Mouse (Mus musculus) thymus, postnatal 0 days (tissue): Measurements from ENCODE around the gene Myo1e. TPM values are rescaled to one million over a fixed set of nuclear protein-coding genes. Genes with fewer than 3 reads are reported as not detected.

Experiments used
- DNase-seq: peaks from one replicate; pipeline ENCODE4 v3.0.0-alpha.2; 2015; ENCODE audit warnings: low spot score
- polyA plus RNA-seq: library from polyadenylated mRNA; unstranded; fragments of >200 nt; fragmentation: Nextera tagmentation; extraction: Ambion mirVana; gene quantifications from 2 replicates; pipeline ENCODE4 v1.2.1, GENCODE M21; 2015

The Myo1e gene
- polyA plus RNA-seq, 1 experiment from 2014 or later, result 5.5 TPM

DNA sequence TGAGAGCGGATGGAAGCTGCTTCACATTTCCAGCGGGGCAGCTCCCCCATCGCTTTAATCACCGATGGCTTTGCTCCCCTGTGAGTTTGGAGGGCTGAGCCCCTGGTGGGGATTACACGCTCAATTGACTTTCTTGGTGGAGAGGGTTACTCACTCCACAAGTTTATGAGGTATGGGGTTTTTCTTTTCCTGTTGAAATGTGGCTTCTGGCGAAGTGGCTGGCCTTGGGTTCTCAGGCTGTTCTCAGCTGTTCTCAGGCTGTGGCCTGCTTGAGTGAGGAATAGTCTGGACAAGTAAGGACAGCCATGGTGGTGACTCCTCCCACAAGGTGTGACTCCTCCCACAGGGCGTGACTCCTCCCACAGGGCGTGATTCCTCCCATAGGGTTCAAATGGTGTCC lies 149.1 kb downstream of the Myo1e start:
- DNase-seq, result no peak

DNA sequence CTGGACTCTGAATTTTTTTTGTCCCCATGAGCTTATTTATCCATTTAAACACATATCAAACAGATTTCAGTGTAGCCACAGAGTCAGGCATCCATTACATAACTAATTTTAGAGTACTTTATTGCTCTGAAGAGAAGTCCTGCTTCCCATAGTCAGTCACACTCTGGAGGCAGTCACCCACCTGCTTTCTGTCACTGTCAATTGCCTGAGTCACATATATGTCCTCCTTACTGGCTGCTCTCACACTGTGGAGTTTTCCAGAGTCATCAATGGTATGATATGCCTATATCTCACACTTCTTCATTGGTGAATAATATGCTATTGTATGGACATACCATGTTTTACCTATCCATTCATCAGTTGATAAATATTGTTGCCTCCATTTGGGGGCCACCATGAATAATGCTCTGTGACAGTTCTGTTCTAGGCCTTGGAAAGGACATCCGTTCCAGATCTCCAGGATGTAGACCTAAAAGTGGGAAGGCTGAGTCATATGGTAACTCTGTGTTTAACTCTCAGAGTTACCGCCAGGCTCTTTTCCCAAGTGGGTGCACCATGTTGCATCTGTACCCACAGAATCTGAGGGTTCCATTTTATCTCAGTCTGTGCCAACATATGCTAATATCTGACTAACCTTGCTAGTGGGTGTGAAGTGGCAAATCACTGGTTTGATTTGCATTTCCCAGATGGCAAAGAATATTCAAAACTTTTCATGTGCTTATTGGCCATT lies 152.4 kb downstream of the Myo1e start:
- no peak for DNase-seq

GRCm38 (mm10) chr9:70364741-70365140 lies 157.6 kb downstream of the Myo1e start:
- DNase-seq, result no peak

- DNase-seq, result no peak
Observed at GRCm38 (mm10) chr9:70365915-70366314, 158.8 kb downstream of the Myo1e start.

- no peak for DNase-seq
Observed at GRCm38 (mm10) chr9:70366898-70367297, 159.7 kb downstream of the Myo1e start.

- DNase-seq, result no peak
Observed at GRCm38 (mm10) chr9:70371638-70372037, 164.5 kb downstream of the Myo1e start.

DNA sequence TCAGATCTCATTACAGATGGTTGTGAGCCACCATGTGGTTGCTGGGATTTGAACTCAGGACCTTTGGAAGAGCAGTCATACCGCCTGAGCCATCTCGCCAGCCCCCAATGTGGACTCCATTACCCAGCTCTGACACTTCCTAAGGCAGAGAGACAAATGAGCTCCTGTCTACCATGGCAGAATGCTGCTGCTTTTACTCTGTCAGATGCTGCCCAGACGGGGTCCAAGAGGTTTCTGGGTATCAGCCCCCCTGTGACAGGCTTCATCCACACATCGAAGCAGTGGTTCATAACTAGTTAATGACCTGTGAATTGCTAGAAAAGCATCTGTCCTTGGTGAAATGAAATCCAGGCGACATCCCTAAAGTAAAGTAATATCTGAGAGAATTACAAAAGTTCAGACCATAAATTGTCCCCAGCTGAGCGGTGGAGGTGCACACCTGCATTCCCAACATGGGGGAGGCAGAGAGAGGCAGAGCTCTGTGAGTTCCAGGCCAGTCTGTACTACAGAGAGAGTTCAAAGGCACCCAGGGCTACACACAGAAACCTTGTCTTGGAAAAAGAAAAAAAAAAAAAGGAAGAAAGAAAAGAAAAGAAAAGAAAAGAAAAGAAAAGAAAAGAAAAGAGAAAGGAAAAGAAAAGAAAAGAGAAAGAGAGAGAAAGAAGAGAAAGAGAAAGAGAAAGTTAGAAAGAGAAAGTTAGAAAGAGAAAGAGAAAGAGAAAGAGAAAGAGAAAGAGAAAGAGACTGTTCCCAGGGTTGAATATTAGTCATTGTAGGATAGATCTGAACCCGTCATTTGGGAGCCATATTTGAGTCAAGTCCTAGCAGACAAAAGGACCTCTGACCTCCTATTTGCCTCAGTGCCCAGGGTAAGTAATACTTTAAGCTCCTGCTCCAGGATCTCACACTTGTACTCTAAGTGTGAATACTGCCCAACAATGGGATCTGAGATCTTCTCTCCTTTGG lies 172.6 kb downstream of the Myo1e start:
- DNase-seq, result no peak

DNA sequence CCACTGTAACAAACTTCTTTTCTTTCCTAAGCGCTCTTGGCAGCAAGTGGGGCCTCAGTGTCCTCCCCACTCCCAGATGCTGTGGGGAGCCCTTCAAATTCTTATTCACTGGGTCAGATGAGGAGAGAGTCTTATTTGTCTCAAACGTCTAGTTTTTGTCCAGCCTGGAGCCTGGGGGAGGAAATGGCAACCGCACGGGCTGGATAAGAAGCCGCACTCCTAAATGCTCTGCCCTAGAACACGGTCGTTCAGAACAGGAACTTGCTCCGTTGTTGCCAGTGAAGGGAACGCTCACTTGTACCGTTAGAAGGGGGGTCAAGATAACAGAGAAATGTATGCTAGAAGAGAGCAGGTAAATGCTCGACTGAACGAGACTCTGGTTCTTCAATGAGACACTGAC lies 174.9 kb downstream of the Myo1e start:
- no peak for DNase-seq

DNA sequence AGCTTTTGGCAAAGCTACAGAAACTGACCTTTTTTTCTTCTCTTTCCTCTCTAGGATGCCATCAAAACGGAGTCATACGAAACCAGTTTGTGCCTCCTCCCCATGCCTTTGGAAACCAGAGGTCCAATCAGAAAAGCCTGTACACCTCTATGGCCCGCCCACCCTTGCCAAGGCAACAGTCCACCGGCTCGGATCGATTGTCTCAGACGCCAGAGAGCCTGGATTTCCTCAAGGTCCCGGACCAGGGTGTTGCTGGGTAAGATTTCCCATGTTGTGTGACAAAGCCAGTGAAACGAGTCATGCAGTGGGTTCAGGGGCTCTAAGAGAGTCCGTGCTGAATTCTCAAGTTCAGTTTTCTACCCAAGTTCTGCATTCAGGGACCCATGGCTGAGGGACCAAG lies 176.6 kb downstream of the Myo1e start:
- no peak for DNase-seq

GRCm38 (mm10) chr9:70384494-70384893 lies 177.3 kb downstream of the Myo1e start:
- DNase-seq, result no peak

DNA sequence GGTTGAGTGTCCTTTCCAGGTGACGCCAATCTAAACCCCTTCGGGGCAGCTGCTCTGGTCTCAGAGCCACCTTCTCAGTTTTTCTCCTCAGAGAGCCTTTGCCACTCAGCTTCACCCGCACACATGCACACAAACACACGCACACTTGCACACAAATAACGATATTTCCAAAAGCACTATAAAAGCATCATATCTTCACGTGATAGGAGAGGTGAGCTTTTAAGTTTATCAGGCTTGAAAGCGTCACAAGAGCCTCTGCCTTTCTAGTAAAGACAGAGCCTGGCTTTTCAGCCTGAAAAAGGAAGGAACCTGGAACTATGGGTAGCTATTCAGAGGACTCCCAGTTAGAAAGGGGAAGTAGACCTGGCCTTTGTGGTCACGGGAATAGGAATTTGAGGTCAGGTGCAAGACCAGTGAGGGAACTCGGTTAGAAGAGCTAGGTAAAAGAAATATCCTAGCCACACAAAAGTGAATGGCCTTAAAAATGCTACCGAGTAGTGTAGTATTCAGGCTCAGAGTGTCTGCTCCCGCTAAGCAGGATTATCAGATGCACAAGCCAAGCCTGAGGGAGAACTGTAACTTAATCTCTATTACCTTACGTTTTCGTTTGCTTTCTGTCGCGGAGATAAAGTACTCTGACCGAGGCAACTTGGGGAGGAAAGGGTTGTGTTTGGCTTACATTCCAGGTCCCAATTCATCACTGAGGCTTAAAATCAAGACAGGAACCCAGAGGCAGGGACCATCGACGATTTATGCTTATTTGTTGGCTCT lies 178.0 kb downstream of the Myo1e start:
- DNase-seq, result no peak

DNA sequence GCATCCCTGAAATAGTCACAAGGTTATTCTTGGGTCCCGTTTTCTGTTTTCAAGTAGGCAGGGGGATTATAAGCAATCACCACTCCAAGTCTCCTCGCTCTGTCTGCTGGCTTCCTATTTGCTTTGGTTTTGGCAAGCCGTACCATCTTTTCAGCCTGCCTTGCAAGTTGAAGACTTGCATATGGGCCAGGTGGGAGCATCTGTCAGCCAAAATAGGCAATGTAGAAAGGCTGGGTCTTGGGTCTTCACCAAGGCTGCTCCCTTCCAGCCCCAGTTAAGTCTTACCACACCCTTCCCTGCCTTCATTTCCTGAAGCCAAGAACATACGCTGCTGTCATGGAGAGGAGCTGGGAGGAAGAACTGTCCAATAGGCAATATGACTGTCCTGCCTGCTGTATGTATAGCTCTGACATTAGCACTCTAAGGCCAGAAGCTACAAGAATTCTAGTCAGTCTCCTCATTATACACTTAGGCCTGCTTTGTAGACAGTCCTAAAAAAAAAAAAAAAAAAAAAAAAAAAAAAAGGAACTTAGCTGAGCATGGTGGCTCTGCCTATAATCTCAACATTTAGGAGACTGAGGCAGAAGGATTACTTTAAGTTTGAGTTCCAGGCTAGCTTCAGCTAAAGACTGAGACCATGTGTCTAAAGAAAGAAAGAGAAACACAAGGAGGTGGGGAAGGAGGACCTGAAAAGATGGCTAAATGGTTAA lies 180.4 kb downstream of the Myo1e start:
- DNase-seq, result no peak

GRCm38 (mm10) chr9:70389548-70389947 lies 182.4 kb downstream of the Myo1e start:
- no peak for DNase-seq

GRCm38 (mm10) chr9:70391042-70391441 lies 183.9 kb downstream of the Myo1e start:
- no peak for DNase-seq

GRCm38 (mm10) chr9:70391660-70392562 lies 184.8 kb downstream of the Myo1e start:
- no peak for DNase-seq

GRCm38 (mm10) chr9:70392563-70392907 lies 185.4 kb downstream of the Myo1e start:
- peak; percentile 33 for DNase-seq

GRCm38 (mm10) chr9:70395617-70396016 lies 188.5 kb downstream of the Myo1e start:
- DNase-seq, result peak; percentile 40

- no peak for DNase-seq
Observed at GRCm38 (mm10) chr9:70396083-70396482, 188.9 kb downstream of the Myo1e start.

- no peak for DNase-seq
Observed at GRCm38 (mm10) chr9:70401937-70402539, 194.9 kb downstream of the Myo1e start.

GRCm38 (mm10) chr9:70406596-70406995 lies 199.4 kb downstream of the Myo1e start:
- no peak for DNase-seq
